Mouse (Mus musculus) liver, postnatal 0 days (tissue): ENCODE results near the gene a.

ENCODE experiments used
- CTCF ChIP-seq: sonication (generic); IDR thresholded peaks from 2 replicates; pipeline ENCODE4 v1.5.1; 2016; ENCODE audit warnings: antibody characterized with exemption, low read depth
- EP300 ChIP-seq: IDR thresholded peaks from 2 replicates; pipeline ENCODE4 v1.6.1; 2016; ENCODE audit warnings: antibody characterized with exemption, low read depth, mild to moderate bottlenecking

- no peak for TF ChIP-seq CTCF
- TF ChIP-seq EP300: peak; percentile 53
Measured at GRCm38 (mm10) chr2:155073347-155073746, 282.1 kb downstream of the a start.
